Mouse (Mus musculus) G1E (cell line): ENCODE measurements around the gene Kcne2. TPM values are rescaled to one million over a fixed set of nuclear protein-coding genes. Genes with fewer than 3 reads are reported as not detected.

ENCODE experiments used
- ATAC-seq: 2 replicates; pipeline ENCODE4 v1.8.0; 2016; ENCODE audit warnings: mild to moderate bottlenecking; ENCODE audit not compliant: insufficient number of reproducible peaks, poor library complexity, low FRiP score, severe bottlenecking; ENCODE audit errors: extremely low read depth
- DNase-seq: peaks from one replicate; pipeline ENCODE4 v3.0.0; 2012; ENCODE audit warnings: low spot score
- H3K27me3 ChIP-seq: 2 replicates; pipeline ENCODE4 v1.6.1; 2012; ENCODE audit warnings: mild to moderate bottlenecking, low read length, inconsistent platforms; ENCODE audit not compliant: insufficient read depth
- H3K36me3 ChIP-seq: replicated peaks from 2 replicates; pipeline ENCODE3; 2012; ENCODE audit warnings: mild to moderate bottlenecking, inconsistent platforms
- H3K4me1 ChIP-seq: 2 replicates; pipeline ENCODE4 v1.6.1; 2012; ENCODE audit warnings: low read depth, low read length, inconsistent platforms, mixed read lengths; ENCODE audit not compliant: insufficient read depth
- H3K4me3 ChIP-seq: 2 replicates; pipeline ENCODE4 v1.5.1; 2012; ENCODE audit warnings: low read depth, mild to moderate bottlenecking, inconsistent platforms, low read length, moderate library complexity, mixed read lengths
- H3K9me3 ChIP-seq: replicated peaks from 2 replicates; pipeline ENCODE4 v1.6.1; 2012; ENCODE audit warnings: inconsistent platforms
- GATA2 ChIP-seq: IDR thresholded peaks from 2 replicates; pipeline ENCODE4 v1.6.1; 2012; ENCODE audit warnings: low read depth, low read length, inconsistent platforms, borderline replicate concordance
- POLR2AphosphoS5 ChIP-seq: IDR thresholded peaks from 2 replicates; pipeline ENCODE4 v1.6.1; 2012; ENCODE audit warnings: low read depth, low read length, inconsistent platforms; ENCODE audit not compliant: insufficient replicate concordance
- TAL1 ChIP-seq: conservative IDR thresholded peaks from 2 replicates; pipeline ENCODE4 v1.6.1; 2012; ENCODE audit warnings: low read depth, low read length, inconsistent platforms, mixed read lengths
- polyA plus RNA-seq: library from polyadenylated mRNA; stranded (reverse); fragments of >175 nt; gene quantifications from 2 replicates; pipeline ENCODE4 v1.2.3, GENCODE M21; 2012
- total RNA-seq, 2 experiments: library from RNA; stranded (forward) in 1 of 2; stranded (reverse) in 1 of 2; fragments of 200-1000 nt in 1 of 2; fragments of >200 nt in 1 of 2; fragmentation: Nextera tagmentation in 1 of 2; gene quantifications; 2 replicates each; pipeline ENCODE4 v1.2.3; 2014 to 2017

Kcne2 gene
- total and polyA plus RNA-seq, 3 experiments = 0.11 TPM; not detected in 2

DNA sequence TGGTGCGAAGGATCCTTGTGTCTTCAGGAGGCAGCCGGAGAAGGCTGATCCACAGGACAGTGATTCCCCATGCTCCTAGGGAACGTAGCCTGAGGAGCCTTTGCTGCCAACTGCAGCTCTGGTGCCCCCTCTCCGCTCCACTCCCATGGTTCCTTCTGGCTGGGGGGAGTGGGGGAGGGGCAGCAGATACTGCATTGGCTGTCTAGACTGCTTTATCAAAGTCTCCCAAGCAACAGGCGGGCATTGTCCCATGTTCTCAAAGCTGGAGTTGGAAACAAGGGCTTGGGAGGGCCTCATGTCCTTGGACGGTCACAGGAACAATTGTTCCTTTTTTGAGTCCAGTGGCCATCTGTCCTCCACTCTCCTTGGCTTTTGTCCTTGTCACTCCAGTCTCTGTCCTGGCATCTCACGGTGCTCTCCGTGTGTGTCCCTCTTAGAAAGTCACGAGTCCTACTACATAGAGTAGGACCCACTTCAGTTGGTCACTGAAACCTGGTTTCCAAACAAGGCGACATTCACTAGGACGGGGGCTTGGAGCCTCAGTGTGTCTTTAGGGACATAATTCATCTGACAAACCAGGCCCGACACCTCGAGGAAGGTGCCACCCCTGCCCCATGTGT is 54.2 kb downstream of the Kcne2 start:
- peaks cover 42% of the 10 kb centered on the region for H3K4me1 ChIP-seq
- H3K27me3 ChIP-seq = peaks cover 9% of the 10 kb centered on the region
- ATAC-seq = no peak

More for the DNA sequence above, 54.2 kb downstream of the Kcne2 start:
- no peak for TF ChIP-seq TAL1
- TF ChIP-seq GATA2 = no peak
- TF ChIP-seq POLR2AphosphoS5 = no peak
- no peak overlapping the region for H3K4me3 ChIP-seq
- H3K9me3 ChIP-seq = no peaks in the 10 kb centered on the region
- no peak for DNase-seq
- H3K36me3 ChIP-seq = no peaks in the 10 kb centered on the region

Other genes with a start within 250 kb of the Kcne2 start
- gene Mrps6, start 234.1 kb upstream of the Kcne2 start, total RNA-seq (2014; fragmentation: Nextera tagmentation) = 10.1 and 11.4 TPM in 2 replicates
- gene Mrps6, start 234.1 kb upstream of the Kcne2 start, total RNA-seq (2017) = 20.7 and 23.2 TPM in 2 replicates
- 13.4 and 16.6 TPM in 2 replicates for gene Mrps6, start 234.1 kb upstream of the Kcne2 start, polyA plus RNA-seq
- not detected in 2 replicates for gene Gm49711, start 234.1 kb upstream of the Kcne2 start, total RNA-seq (2014; fragmentation: Nextera tagmentation)
- not detected in 2 replicates for gene Gm49711, start 234.1 kb upstream of the Kcne2 start, total RNA-seq (2017)
- 4.0 and 4.2 TPM in 2 replicates for gene Gm49711, start 234.1 kb upstream of the Kcne2 start, polyA plus RNA-seq
- 3.6 and 5.7 TPM in 2 replicates for gene Slc5a3, start 234.1 kb upstream of the Kcne2 start, total RNA-seq (2014; fragmentation: Nextera tagmentation)
- gene Slc5a3, start 234.1 kb upstream of the Kcne2 start, total RNA-seq (2017) = 2.6 and 3.1 TPM in 2 replicates
- gene Slc5a3, start 234.1 kb upstream of the Kcne2 start, polyA plus RNA-seq = 0.07 and 0.09 TPM in 2 replicates
- gene Smim11, start 8.9 kb downstream of the Kcne2 start, total RNA-seq (2014; fragmentation: Nextera tagmentation) = 23.1 and 24.8 TPM in 2 replicates
- gene Smim11, start 8.9 kb downstream of the Kcne2 start, total RNA-seq (2017) = 82.4 and 107 TPM in 2 replicates
- 6.6 and 7.3 TPM in 2 replicates for gene Smim11, start 8.9 kb downstream of the Kcne2 start, polyA plus RNA-seq
- gene Fam243, start 29.1 kb downstream of the Kcne2 start, total RNA-seq (2014; fragmentation: Nextera tagmentation) = not detected in 2 replicates
- 0.06 and 0.11 TPM in 2 replicates for gene Fam243, start 29.1 kb downstream of the Kcne2 start, total RNA-seq (2017)
- gene Fam243, start 29.1 kb downstream of the Kcne2 start, polyA plus RNA-seq = not detected in 2 replicates
- gene Kcne1, start 67.1 kb downstream of the Kcne2 start, total RNA-seq (2014; fragmentation: Nextera tagmentation) = not detected in 2 replicates
- 0.06 and 0.33 TPM in 2 replicates for gene Kcne1, start 67.1 kb downstream of the Kcne2 start, total RNA-seq (2017)
- gene Kcne1, start 67.1 kb downstream of the Kcne2 start, polyA plus RNA-seq = not detected in 2 replicates
- 12.3 and 12.7 TPM in 2 replicates for gene Rcan1, start 178.5 kb downstream of the Kcne2 start, total RNA-seq (2014; fragmentation: Nextera tagmentation)
- gene Rcan1, start 178.5 kb downstream of the Kcne2 start, total RNA-seq (2017) = 16.1 and 16.4 TPM in 2 replicates
- gene Rcan1, start 178.5 kb downstream of the Kcne2 start, polyA plus RNA-seq = 14.2 and 14.4 TPM in 2 replicates
- gene Clic6, start 193.3 kb downstream of the Kcne2 start, total RNA-seq (2014; fragmentation: Nextera tagmentation) = not detected in 2 replicates
- under 0.01 TPM in 1 of 2 replicates, not detected in the other for gene Clic6, start 193.3 kb downstream of the Kcne2 start, total RNA-seq (2017)
- 0.01 TPM in 1 of 2 replicates, not detected in the other for gene Clic6, start 193.3 kb downstream of the Kcne2 start, polyA plus RNA-seq